Mouse (Mus musculus): Measurements from ENCODE around the gene Chn2.

DNA sequence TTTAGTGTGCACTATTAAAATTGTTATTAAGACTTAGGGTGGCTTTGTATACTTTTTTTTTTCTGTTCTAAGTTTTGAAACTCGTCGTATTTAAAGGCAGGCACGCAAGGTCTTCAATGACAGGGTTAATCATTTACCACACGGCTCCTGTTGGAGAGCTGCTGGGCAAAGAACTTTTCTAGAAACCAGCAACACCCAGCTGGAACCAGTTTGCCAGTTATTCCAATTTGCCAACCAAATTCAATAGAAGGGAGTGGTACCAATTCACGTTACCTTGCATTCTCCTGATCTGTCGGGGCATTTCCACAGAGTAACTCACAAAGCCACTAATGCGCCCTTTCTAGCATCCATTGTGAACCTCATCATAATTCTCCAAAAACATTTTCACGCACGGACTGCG is 290.8 kb downstream of the Chn2 start:
- no peak for TF ChIP-seq CTCF (IDR thresholded peaks at IDR 0.05; ENCODE audit: insufficient read depth, low read length)
- no peak for TF ChIP-seq POLR2A (IDR thresholded peaks at IDR 0.05; ENCODE audit: borderline replicate concordance, extremely low read depth, low read depth, low read length)

Data from lung, adult 2 months (tissue).